Mouse (Mus musculus): ENCODE data around the gene Tlr5. TPM values are rescaled to one million over a fixed set of nuclear protein-coding genes. Genes with fewer than 3 reads are reported as not detected.

Gene Tlr5
- polyA plus RNA-seq, 1 experiment from 2014 or later: 2.5 TPM

DNA sequence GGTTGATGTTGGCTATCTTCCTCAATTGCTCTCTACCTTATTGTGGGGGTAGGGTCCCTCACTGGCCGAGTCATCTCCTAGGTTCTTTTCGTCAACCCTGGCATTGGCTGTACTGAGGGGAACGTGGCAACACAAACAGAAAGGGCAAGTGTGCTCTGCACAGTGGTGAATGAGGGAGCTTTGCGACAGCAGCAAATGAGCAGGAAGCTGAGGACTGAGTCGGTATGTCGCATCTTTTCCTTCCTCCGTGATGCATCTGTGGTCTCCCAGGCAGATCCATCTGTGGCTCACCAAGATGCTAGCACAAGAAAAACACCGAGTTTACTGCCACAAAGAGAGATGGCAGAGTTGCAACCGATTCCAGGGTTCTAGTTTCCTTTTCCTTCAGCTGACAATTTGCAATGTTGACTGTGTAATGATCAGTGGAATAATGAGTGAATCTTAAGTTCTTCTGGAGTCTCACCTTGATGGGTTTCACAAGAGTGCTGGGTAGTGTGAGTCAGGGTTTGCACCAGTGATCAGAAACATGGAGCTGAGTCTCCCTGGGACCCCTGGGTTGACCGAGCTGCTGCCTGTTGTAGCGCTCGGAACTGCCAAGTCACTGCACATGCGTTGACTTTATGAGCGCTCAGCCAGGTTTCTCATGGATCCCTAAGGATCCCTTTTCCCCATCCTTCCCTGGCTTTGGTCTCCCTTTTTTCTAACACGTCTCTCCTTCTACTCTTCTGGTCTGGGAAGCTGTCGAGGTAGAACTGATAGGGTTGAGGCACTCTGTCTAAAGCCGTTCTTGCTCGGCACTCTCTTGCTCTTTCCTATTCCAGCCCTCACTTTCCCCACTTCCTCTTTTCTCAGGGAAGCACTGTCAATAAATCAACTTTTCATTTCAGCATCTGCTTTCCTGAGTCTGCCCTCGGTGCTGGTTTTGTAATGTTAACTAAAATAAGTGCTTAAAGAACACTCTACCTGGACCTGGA lies 26.4 kb upstream of the Tlr5 start:
- no peak overlapping the region for H3K4me3 ChIP-seq (replicated peaks)
- no peak overlapping the region for H3K4me2 ChIP-seq
- no peaks in the 10 kb centered on the region for H3K9me3 ChIP-seq
- WGBS: 69% methylated on average over 19 of the region's 19 CpGs
- no peak for ATAC-seq (ENCODE audit: insufficient read depth, low FRiP score, low read depth)
- H3K27me3 ChIP-seq (replicated peaks): no peaks in the 10 kb centered on the region
- no peak overlapping the region for H3K27ac ChIP-seq
- no peaks in the 10 kb centered on the region for H3K36me3 ChIP-seq
- no peak overlapping the region for H3K9ac ChIP-seq
- no peaks in the 10 kb centered on the region for H3K4me1 ChIP-seq

DNA sequence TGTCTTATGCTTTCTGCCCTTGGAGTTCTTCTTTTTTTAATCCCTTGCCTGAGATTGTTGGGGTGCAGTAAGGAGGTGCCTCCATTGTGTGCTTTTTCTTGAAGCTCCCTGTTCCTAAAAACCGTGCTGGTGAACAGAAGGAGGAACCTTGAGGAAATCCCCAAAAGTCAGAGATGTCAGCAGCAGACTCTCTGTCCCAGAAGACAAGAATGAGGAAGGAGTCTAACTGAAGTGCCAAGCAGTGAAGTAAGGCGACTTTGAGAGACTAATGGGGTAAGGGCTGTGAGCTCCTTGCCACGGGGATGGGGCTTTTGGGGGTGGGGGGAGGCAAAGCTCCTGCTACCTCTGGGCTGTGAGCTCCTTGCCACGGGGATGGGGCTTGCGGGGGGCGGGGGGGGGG lies 19.1 kb upstream of the Tlr5 start:
- WGBS: 42% methylated on average over 6 of the region's 6 CpGs
- no peak overlapping the region for H3K4me2 ChIP-seq
- no peak for ATAC-seq (ENCODE audit: insufficient read depth, low FRiP score, low read depth)

DNA sequence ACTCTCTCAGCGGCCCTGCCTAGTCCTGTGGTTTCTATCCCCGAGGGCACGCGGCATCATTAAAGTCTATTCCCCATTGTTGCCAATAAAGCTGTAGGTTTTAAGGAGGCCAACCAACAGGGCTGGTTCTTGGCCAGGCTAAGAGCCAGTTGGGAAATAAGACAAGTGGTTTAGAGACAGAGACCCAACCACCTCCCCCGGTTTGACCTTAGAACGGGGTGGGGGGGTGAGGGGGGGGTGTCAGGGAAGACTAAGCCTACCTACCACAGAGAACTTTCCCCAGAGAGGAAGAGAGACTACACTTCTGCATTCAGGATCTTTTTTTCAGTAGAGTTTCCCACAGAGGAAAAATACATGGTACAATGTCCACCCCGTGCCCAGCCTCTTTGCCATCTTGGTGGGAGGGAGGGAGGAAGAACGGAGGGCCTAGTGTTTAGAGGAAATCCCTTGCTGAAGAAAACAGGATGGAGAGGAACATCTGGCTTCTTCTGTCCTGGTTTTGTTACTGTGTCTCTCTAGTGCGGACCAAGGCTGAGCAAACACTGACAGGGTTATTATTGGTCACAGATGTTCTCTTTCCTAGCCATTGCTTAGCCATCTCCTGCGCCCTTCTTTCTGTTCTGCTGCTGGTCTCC lies 17.0 kb upstream of the Tlr5 start:
- Histone ChIP-seq H3K4me2 (no peak overlapping the region), H3K4me3 (replicated peaks) (no peak overlapping the region), H3K36me3 (no peaks in the 10 kb centered on the region), H3K27me3 (replicated peaks) (no peaks in the 10 kb centered on the region), H3K9ac (no peak overlapping the region), H3K9me3 (no peaks in the 10 kb centered on the region), H3K4me1 (no peaks in the 10 kb centered on the region), H3K27ac (no peak overlapping the region)
- 67% methylated on average over 10 of the region's 10 CpGs for WGBS
- ATAC-seq (ENCODE audit: insufficient read depth, low FRiP score, low read depth): no peak

More for the DNA sequence above, 19.1 kb upstream of the Tlr5 start:
- Histone ChIP-seq H3K4me3 (replicated peaks) (no peak overlapping the region), H3K4me1 (no peaks in the 10 kb centered on the region), H3K27me3 (replicated peaks) (no peaks in the 10 kb centered on the region), H3K27ac (no peak overlapping the region), H3K36me3 (no peaks in the 10 kb centered on the region), H3K9me3 (no peaks in the 10 kb centered on the region), H3K9ac (no peak overlapping the region)

DNA sequence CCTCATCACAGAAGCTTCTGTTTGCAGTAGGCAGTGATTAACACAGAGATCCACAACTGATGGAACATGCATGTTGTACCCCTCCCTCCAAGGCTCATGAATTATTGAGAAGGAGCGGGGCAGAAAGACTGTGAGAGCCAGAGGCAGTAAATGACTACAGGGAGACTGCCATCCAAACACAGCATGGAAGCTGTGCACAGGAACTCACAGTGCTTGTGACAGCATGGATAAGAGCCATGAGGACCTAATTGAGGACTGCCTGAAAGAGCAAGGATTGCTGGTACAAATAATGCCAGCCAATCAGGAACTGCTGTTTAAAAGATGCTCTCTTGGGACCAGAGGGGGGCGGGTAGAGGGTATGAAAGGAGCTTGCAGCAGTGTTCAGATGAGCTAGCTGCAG lies 12.7 kb upstream of the Tlr5 start:
- no peak overlapping the region for H3K27ac ChIP-seq
- no peak overlapping the region for H3K9ac ChIP-seq
- H3K4me3 ChIP-seq (replicated peaks): no peak overlapping the region
- H3K4me2 ChIP-seq: no peak overlapping the region
- no peaks in the 10 kb centered on the region for H3K27me3 ChIP-seq (replicated peaks)
- no peaks in the 10 kb centered on the region for H3K36me3 ChIP-seq
- H3K9me3 ChIP-seq: no peaks in the 10 kb centered on the region
- 89% methylated on average over 2 of the region's 2 CpGs for WGBS
- H3K4me1 ChIP-seq: no peaks in the 10 kb centered on the region
- ATAC-seq (ENCODE audit: insufficient read depth, low FRiP score, low read depth): no peak

DNA sequence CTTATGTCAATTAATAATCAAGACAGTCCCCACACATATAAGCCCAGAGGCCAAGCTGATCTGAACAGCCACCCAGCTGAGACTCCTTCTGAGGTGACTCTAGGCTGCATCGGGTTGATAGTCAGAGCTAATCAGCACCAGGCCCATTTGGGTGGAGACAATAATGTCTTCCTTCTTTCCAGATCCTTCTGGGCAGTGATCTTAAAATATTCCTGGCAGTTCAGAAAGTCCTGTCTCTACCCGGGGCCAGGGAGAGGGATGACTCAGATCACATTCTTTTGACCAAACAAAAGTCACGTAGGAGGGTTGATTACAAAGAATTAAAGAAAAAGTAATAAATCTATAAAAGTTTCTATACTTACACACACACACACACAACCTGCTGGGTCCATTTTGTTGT lies 10.7 kb upstream of the Tlr5 start:
- Histone ChIP-seq H3K9me3 (no peaks in the 10 kb centered on the region), H3K4me3 (replicated peaks) (no peak overlapping the region), H3K4me1 (no peaks in the 10 kb centered on the region), H3K27ac (no peak overlapping the region), H3K27me3 (replicated peaks) (no peaks in the 10 kb centered on the region), H3K36me3 (no peaks in the 10 kb centered on the region), H3K9ac (no peak overlapping the region), H3K4me2 (no peak overlapping the region)
- ATAC-seq (ENCODE audit: insufficient read depth, low FRiP score, low read depth): no peak
- 74% methylated on average over 3 of the region's 3 CpGs for WGBS

DNA sequence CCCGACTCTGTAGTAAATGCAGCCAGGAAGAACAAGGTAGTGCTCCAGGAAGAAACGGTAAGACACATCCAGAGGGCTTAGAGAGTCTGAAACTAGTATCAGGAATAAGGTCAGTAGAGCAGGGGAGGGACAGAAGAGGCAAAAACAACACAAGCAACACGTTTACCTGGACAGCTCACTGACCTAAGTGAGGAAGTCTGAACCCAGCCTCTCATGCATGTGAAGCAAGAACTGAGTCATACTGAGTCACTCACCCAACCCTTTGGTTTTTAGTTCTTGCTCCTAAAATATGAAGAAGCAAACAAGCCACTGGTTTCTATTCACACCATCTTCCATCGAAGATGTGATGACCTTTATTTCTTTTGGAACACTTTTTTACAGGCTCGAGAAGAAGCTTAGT lies 9.9 kb upstream of the Tlr5 start:
- no peak overlapping the region for H3K4me3 ChIP-seq (replicated peaks)
- H3K9me3 ChIP-seq: no peaks in the 10 kb centered on the region
- WGBS: 70% methylated on average over 5 of the region's 5 CpGs
- no peak for ATAC-seq (ENCODE audit: insufficient read depth, low FRiP score, low read depth)
- no peaks in the 10 kb centered on the region for H3K36me3 ChIP-seq
- no peak overlapping the region for H3K4me2 ChIP-seq
- H3K27me3 ChIP-seq (replicated peaks): no peaks in the 10 kb centered on the region
- H3K4me1 ChIP-seq: no peaks in the 10 kb centered on the region
- H3K27ac ChIP-seq: no peak overlapping the region; the same call in 1 of the 2 replicates
- no peak overlapping the region for H3K9ac ChIP-seq

DNA sequence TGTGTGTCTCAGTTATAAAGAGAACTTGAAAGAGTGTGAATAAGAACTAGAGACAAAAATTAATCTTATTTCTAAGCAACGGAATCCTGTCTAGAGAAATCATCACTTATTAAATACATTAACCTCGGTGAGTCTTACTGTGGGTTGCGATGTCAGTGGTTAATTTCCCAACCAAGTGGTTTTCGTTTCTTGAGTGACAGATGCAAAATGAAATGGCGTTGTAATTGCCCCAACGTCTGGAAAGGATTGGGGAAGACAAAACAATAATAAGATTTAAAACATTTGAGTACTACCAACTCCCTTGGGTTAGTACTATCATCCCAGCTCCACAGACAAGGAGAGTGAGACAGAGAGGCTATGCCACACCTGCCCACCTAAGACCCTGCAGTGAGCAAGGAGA lies 9.0 kb upstream of the Tlr5 start:
- Histone ChIP-seq H3K4me2 (no peak overlapping the region), H3K9ac (no peak overlapping the region), H3K27ac (no peak overlapping the region), H3K4me1 (no peaks in the 10 kb centered on the region), H3K4me3 (replicated peaks) (no peak overlapping the region), H3K36me3 (no peaks in the 10 kb centered on the region), H3K27me3 (replicated peaks) (no peaks in the 10 kb centered on the region), H3K9me3 (no peaks in the 10 kb centered on the region)
- no peak for ATAC-seq (ENCODE audit: insufficient read depth, low FRiP score, low read depth)
- WGBS: 68% methylated on average over 6 of the region's 6 CpGs

DNA sequence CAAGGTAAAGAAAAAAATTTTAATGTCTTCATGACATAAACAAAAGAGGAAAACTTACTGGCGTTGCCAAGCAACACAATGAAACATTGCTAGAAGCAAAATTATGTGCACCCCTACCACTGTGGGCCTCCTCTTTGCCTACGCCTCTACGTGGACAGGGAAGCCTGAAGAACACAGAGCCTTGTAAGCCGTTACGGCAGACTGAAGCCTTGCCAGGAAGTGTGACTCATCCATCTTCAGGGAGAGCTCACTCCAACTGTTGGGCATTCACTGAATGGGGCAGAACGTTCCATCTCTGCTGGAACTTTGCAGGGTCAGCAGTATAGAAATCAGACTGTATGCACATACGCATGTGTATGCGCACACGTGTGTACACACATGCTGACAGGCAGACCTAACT lies 3.3 kb upstream of the Tlr5 start:
- Histone ChIP-seq H3K27me3 (replicated peaks) (no peaks in the 10 kb centered on the region), H3K27ac (no peak overlapping the region), H3K4me1 (peaks cover 18% of the 10 kb centered on the region), H3K4me2 (no peak overlapping the region), H3K9ac (no peak overlapping the region), H3K9me3 (no peaks in the 10 kb centered on the region), H3K4me3 (replicated peaks) (no peak overlapping the region), H3K36me3 (no peaks in the 10 kb centered on the region)
- 45% methylated on average over 9 of the region's 9 CpGs for WGBS
- ATAC-seq (ENCODE audit: insufficient read depth, low FRiP score, low read depth): peak; percentile 41

DNA sequence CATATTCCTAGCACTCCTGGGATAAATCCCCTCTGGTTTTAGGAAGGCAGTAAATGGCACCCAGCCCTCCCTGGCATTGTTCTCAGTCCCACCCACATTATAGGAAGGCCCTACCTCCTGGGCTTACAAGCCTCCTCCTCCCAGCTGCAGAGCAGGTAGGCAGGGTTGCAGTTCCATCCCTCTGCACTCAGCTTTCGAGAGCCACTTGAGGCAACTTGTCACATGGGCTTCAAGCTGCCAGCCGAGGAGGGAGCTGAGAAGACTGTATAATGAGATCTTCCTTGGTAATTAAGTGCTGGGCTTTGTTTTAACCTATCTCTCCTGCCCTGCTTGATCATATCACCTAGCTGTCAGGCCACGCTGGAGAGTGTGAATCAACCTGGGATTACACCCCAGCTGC lies 1.4 kb upstream of the Tlr5 start:
- 45% methylated on average over 3 of the region's 3 CpGs for WGBS

DNA sequence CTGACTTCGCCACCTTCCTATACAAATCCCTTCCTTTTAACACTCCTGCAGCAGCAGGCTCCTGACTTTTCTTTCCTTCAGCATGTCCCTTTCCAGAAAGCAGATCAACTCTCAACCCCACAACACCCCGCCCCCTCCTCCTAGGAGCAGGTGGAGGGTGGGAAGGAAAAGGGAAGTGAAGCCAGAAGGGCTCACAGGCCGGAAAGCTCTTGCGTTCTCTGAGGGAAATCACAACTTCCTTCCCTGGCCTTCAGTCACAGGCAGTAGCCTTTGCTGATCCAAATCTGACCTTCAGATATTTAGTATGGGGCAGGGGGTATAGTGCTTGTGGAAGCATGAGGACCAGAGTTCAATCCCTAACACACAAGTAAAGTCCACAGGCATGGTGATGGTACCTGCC lies 921 bp upstream of the Tlr5 start:
- 67% methylated on average over 4 of the region's 4 CpGs for WGBS
- no peaks in the 10 kb centered on the region for H3K27me3 ChIP-seq (replicated peaks)
- no peak overlapping the region for H3K4me2 ChIP-seq
- H3K36me3 ChIP-seq: no peaks in the 10 kb centered on the region
- H3K4me3 ChIP-seq (replicated peaks): no peak overlapping the region
- no peak overlapping the region for H3K27ac ChIP-seq
- no peak overlapping the region for H3K9ac ChIP-seq
- no peak for ATAC-seq (ENCODE audit: insufficient read depth, low FRiP score, low read depth)
- peaks cover 18% of the 10 kb centered on the region for H3K4me1 ChIP-seq
- no peaks in the 10 kb centered on the region for H3K9me3 ChIP-seq

More for the DNA sequence above, 1.4 kb upstream of the Tlr5 start:
- H3K4me1 ChIP-seq: peaks cover 18% of the 10 kb centered on the region
- ATAC-seq (ENCODE audit: insufficient read depth, low FRiP score, low read depth): no peak
- no peaks in the 10 kb centered on the region for H3K36me3 ChIP-seq
- H3K9ac ChIP-seq: no peak overlapping the region
- no peaks in the 10 kb centered on the region for H3K27me3 ChIP-seq (replicated peaks)
- H3K4me3 ChIP-seq (replicated peaks): no peak overlapping the region
- no peak overlapping the region for H3K4me2 ChIP-seq
- H3K27ac ChIP-seq: no peak overlapping the region
- no peaks in the 10 kb centered on the region for H3K9me3 ChIP-seq

DNA sequence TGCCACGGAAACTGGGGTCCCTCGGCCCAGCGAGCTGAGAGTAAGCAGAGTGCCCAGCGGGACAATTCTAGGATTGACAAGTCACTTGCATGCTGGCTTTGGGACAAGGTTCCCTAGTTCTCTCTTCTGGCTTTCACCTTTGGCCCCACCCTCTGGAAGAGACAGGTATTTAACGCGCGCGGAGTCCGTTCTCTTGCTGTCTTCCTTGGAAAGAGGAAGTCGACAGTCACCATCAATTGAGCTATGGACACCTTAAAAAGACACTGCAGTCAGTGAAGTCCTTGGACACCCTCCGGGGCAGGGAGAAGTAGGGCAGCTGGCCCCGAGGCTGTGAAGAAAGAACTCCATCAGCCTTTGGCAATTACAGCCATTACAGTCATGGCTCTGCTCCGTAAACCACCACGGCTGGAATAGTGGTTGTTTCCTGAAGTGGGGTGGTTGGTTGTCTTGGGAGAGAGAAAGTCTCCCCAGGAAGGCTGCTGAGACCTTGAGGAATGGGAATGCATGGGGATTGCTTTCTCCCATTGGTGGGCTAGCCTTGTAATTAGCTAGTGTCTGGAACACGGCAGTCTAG lies 546 bp downstream of the Tlr5 start:
- Histone ChIP-seq H3K4me2 (peak overlapping the region; percentile 76), H3K9me3 (no peaks in the 10 kb centered on the region), H3K27me3 (replicated peaks) (no peaks in the 10 kb centered on the region), H3K4me3 (replicated peaks) (peak overlapping the region; percentile 46), H3K4me1 (peaks cover 18% of the 10 kb centered on the region), H3K9ac (no peak overlapping the region), H3K27ac (no peak overlapping the region), H3K36me3 (no peaks in the 10 kb centered on the region)
- 20% methylated on average over 15 of the region's 15 CpGs for WGBS
- ATAC-seq (ENCODE audit: insufficient read depth, low FRiP score, low read depth): no peak
